Mouse (Mus musculus) spleen, postnatal 0 days (tissue): Measurements from ENCODE around the gene Gm17093. TPM values are rescaled to one million over a fixed set of nuclear protein-coding genes. Genes with fewer than 3 reads are reported as not detected.

Experiments used
- polyA plus RNA-seq: library from polyadenylated mRNA; unstranded; fragments of >200 nt; fragmentation: Nextera tagmentation; extraction: Ambion mirVana; gene quantifications from 2 replicates; pipeline ENCODE4 v1.2.1, GENCODE M21; 2015

Gene Gm17093
- polyA plus RNA-seq, result not detected in 2 replicates

DNA sequence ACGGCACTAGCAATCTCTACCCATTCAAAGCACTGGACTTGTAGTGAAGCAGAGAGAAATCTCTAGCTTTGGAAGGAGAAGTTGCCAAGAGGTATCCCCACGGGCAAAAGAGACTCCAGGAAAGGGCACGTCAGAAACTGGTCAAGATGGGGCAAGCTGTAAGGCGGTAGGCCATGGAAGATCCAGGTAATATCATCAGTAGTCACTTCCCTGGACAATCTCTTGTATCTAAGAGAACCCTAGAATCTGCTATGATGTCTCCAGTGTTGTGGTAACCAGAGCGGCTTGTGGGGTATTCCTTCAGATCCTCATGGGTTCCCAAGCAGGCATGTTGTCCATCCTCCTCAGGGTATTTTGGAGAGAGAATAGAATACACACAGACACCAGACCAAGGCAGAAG is at the start of gene Gm17093:
TSS of gene Gm17093 (plus strand) at position 301 of the 400 bp plus-strand sequence.

DNA sequence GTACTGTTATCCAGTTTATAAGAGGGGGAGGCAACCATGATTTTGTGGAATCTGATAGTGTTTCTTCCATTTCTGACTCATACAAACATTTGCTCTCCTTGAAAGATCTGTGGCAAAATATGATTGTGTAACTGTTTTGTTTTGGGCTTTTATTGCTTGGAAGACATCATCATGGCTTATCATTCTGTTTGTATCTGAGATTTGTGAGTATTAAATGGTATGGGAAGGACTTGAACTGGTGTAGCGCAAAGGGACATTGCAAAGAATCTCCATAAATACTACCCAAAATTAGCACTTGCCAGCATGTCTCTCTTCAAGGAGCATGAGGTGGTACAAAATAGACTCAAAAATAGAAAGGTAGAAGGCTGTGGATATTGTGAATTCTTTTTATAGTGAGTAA is 25.9 kb upstream of the Gm17093 start, which contains the start of gene BC061237:
TSS of gene BC061237 (plus strand) at position 301 of the 400 bp plus-strand sequence.

Other genes with a start within 250 kb of the Gm17093 start
- not detected in 2 replicates for gene Gm8220, start 232.7 kb upstream of the Gm17093 start, polyA plus RNA-seq
- not detected in 2 replicates for gene Gm5930, start 179.7 kb upstream of the Gm17093 start, polyA plus RNA-seq
- not detected in 2 replicates for gene Gm8229, start 152.9 kb upstream of the Gm17093 start, polyA plus RNA-seq
- not detected in 2 replicates for gene Gm3371, start 107.6 kb upstream of the Gm17093 start, polyA plus RNA-seq
- not detected in 2 replicates for gene Gm8232, start 84.6 kb upstream of the Gm17093 start, polyA plus RNA-seq
- gene BC061237, start 25.8 kb upstream of the Gm17093 start, polyA plus RNA-seq, result not detected in 2 replicates
- gene Gm8247, start 64.9 kb downstream of the Gm17093 start, polyA plus RNA-seq, result not detected in 2 replicates
- not detected in 2 replicates for gene Gm5624, start 109.7 kb downstream of the Gm17093 start, polyA plus RNA-seq
- not detected in 2 replicates for gene Gm8257, start 188.2 kb downstream of the Gm17093 start, polyA plus RNA-seq
- gene Gm8267, start 232.1 kb downstream of the Gm17093 start, polyA plus RNA-seq, result not detected in 2 replicates